ENCODE assay signal across 8 mouse cellular contexts in the genomic region with DNA sequence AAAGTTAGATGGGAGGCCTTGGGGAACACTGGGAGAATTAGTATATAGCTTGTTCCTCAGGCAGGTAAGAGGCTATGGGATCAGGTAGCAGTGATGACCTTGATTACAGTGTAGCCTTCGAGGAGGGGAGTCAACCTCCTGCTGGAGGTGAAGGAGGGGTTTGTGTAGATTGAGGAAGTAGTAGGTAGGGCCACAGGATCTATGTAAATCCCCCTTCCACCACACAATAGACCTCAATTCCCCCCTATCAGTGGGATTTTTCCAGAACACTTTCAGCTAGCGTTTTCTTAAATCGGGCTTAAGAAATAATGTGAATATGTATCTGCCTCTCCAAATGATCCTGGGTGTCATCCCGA. TPM values are rescaled to one million over a fixed set of nuclear protein-coding genes. Genes with fewer than 3 reads are reported as not detected.
A peak's percentile ranks its signal among the peaks of the same experiment; 100 is the strongest.
DNase-seq lines count a peak whose midpoint lies in the region; ATAC-seq and TF ChIP-seq lines count a peak whose summit lies in the region.

No protein-coding gene starts in this region.

- WGBS in lung, adult 2 months, result under 1% methylated on average over 4 of the region's 4 CpGs
- WGBS in embryonic facial prominence, embryonic 14.5 days, result 1% methylated on average over 4 of the region's 4 CpGs
- 0% methylated on average over 4 of the region's 4 CpGs for WGBS in intestine, embryonic 14.5 days
- under 1% methylated on average over 4 of the region's 4 CpGs for WGBS in neural tube, embryonic 12.5 days

- H3K36me3 ChIP-seq in embryonic facial prominence, embryonic 14.5 days (ENCODE audit: control insufficient read depth, insufficient read depth, low read length), result peaks cover 22% of the 10 kb centered on the region
- H3K36me3 ChIP-seq in intestine, embryonic 14.5 days (ENCODE audit: control insufficient read depth, insufficient read depth, low read length), result peaks cover 19% of the 10 kb centered on the region
- H3K36me3 ChIP-seq in neural tube, embryonic 12.5 days, result peaks cover 18% of the 10 kb centered on the region

- H3K4me3 ChIP-seq in lung, adult 2 months (replicated peaks; ENCODE audit: extremely low read depth, low read depth, low read length), result peak overlapping the region; percentile 36
- H3K4me3 ChIP-seq in embryonic facial prominence, embryonic 14.5 days (ENCODE audit: low read depth, low read length), result peak overlapping the region; percentile 68
- peak overlapping the region; percentile 91 for H3K4me3 ChIP-seq in intestine, embryonic 14.5 days (ENCODE audit: low read depth, low read length)
- peak overlapping the region; percentile 40 for H3K4me3 ChIP-seq in neural tube, embryonic 12.5 days

- no peaks in the 10 kb centered on the region for H3K9me3 ChIP-seq in embryonic facial prominence, embryonic 14.5 days (ENCODE audit: control insufficient read depth, low read length)
- no peaks in the 10 kb centered on the region for H3K9me3 ChIP-seq in intestine, embryonic 14.5 days (ENCODE audit: control insufficient read depth, low read length)
- no peaks in the 10 kb centered on the region for H3K9me3 ChIP-seq in neural tube, embryonic 12.5 days

- peak overlapping the region; percentile 58 for H3K4me2 ChIP-seq in embryonic facial prominence, embryonic 14.5 days (ENCODE audit: low read depth, low read length)
- peak overlapping the region; percentile 62 for H3K4me2 ChIP-seq in intestine, embryonic 14.5 days (ENCODE audit: low read length)
- H3K4me2 ChIP-seq in neural tube, embryonic 12.5 days (replicated peaks), result peak overlapping the region; percentile 78

- no peak for TF ChIP-seq CTCF in lung, adult 2 months (IDR thresholded peaks at IDR 0.05; ENCODE audit: insufficient read depth, low read length)

- H3K27ac ChIP-seq in embryonic facial prominence, embryonic 14.5 days (replicated peaks; ENCODE audit: low read depth, low read length), result peak overlapping the region; percentile 89
- H3K27ac ChIP-seq in intestine, embryonic 14.5 days (ENCODE audit: low read depth), result peak overlapping the region; percentile 89
- peak overlapping the region; percentile 79 for H3K27ac ChIP-seq in neural tube, embryonic 12.5 days

- no peak for DNase-seq in lung, adult 2 months
- DNase-seq in lung, adult 18-20 months, result no peak
- no peak for DNase-seq in embryonic facial prominence, embryonic 14.5 days (ENCODE audit: low spot score)
- DNase-seq in intestine, embryonic 14.5 days (ENCODE audit: low spot score), result no peak
- DNase-seq in urinary bladder, postnatal 14 days (ENCODE audit: low spot score), result no peak
- DNase-seq in thymus, postnatal 0 days (ENCODE audit: low spot score), result no peak
- DNase-seq in gastrocnemius, postnatal 25 days, result no peak

- no peak for TF ChIP-seq POLR2A in lung, adult 2 months (IDR thresholded peaks at IDR 0.05; ENCODE audit: borderline replicate concordance, extremely low read depth, low read depth, low read length)

- peak overlapping the region; percentile 66 for H3K9ac ChIP-seq in embryonic facial prominence, embryonic 14.5 days (ENCODE audit: low read depth, low read length)
- H3K9ac ChIP-seq in intestine, embryonic 14.5 days (ENCODE audit: low read length), result peak overlapping the region; percentile 63
- H3K9ac ChIP-seq in neural tube, embryonic 12.5 days, result peak overlapping the region; percentile 62

- peaks cover 9% of the 10 kb centered on the region for H3K4me1 ChIP-seq in lung, adult 2 months (ENCODE audit: control insufficient read depth, insufficient read depth, low read length)
- H3K4me1 ChIP-seq in embryonic facial prominence, embryonic 14.5 days (ENCODE audit: control insufficient read depth, insufficient read depth, low read length), result peaks cover 5% of the 10 kb centered on the region; the same call in 1 of the 2 replicates
- H3K4me1 ChIP-seq in intestine, embryonic 14.5 days (replicated peaks; ENCODE audit: control insufficient read depth, insufficient read depth, low read length), result peaks cover 7% of the 10 kb centered on the region
- peaks cover 16% of the 10 kb centered on the region for H3K4me1 ChIP-seq in neural tube, embryonic 12.5 days

- peak; percentile 9; the same call in 1 of the 2 replicates for ATAC-seq in embryonic facial prominence, embryonic 14.5 days (ENCODE audit: low read depth)
- peak; percentile 48 for ATAC-seq in intestine, embryonic 14.5 days (replicated peaks; ENCODE audit: low FRiP score, low TSS enrichment, low read depth)
- 0 out of 2 replicates have a peak, but pooled peaks have one; percentile 14 for ATAC-seq in neural tube, embryonic 12.5 days (ENCODE audit: low FRiP score, low read depth)

- no peaks in the 10 kb centered on the region for H3K27me3 ChIP-seq in embryonic facial prominence, embryonic 14.5 days (replicated peaks; ENCODE audit: control insufficient read depth, insufficient read depth, low read length)
- no peaks in the 10 kb centered on the region for H3K27me3 ChIP-seq in intestine, embryonic 14.5 days (replicated peaks; ENCODE audit: control insufficient read depth, insufficient read depth, low read length)
- no peaks in the 10 kb centered on the region for H3K27me3 ChIP-seq in neural tube, embryonic 12.5 days (replicated peaks)

RNA-seq across cellular contexts. Expression of gene Bsdc1, which starts 0.6 kb away (rescaled TPM):
- 18.9 and 28.4 TPM in 2 replicates for polyA plus RNA-seq in lung, adult 2 months (2012; rRNA removed)
- 27.7 and 29.0 TPM in 2 replicates for polyA plus RNA-seq in embryonic facial prominence, embryonic 14.5 days (2014; fragmentation: Nextera tagmentation; extraction: Ambion mirVana)
- 21.8 and 24.6 TPM in 2 replicates for polyA plus RNA-seq in intestine, embryonic 14.5 days (2014; fragmentation: Nextera tagmentation; extraction: Ambion mirVana)
- polyA plus RNA-seq in neural tube, embryonic 12.5 days (2016; fragmentation: Nextera tagmentation; extraction: Ambion mirVana), result 31.9 and 33.1 TPM in 2 replicates
- 18.4 and 19.1 TPM in 2 replicates for polyA plus RNA-seq in thymus, postnatal 0 days (2015; fragmentation: Nextera tagmentation; extraction: Ambion mirVana)
- 10 to 100 TPM; 25.6 to 26.9 TPM for total RNA-seq in gastrocnemius, postnatal 25 days (2021)

RNA-seq across cellular contexts. Expression of gene Zbtb8b, which starts 20.2 kb away (rescaled TPM):
- polyA plus RNA-seq in lung, adult 2 months (2012; rRNA removed), result 0.12 and 0.14 TPM in 2 replicates
- 1.3 TPM in 2 replicates for polyA plus RNA-seq in embryonic facial prominence, embryonic 14.5 days (2014; fragmentation: Nextera tagmentation; extraction: Ambion mirVana)
- 1.7 TPM in 2 replicates for polyA plus RNA-seq in intestine, embryonic 14.5 days (2014; fragmentation: Nextera tagmentation; extraction: Ambion mirVana)
- 4.9 and 5.0 TPM in 2 replicates for polyA plus RNA-seq in neural tube, embryonic 12.5 days (2016; fragmentation: Nextera tagmentation; extraction: Ambion mirVana)
- 1.7 and 1.8 TPM in 2 replicates for polyA plus RNA-seq in thymus, postnatal 0 days (2015; fragmentation: Nextera tagmentation; extraction: Ambion mirVana)
- total RNA-seq in gastrocnemius, postnatal 25 days (2021), result not detected

RNA-seq across cellular contexts. Expression of gene Tssk3, which starts 30.0 kb away (rescaled TPM):
- polyA plus RNA-seq in lung, adult 2 months (2012; rRNA removed), result 0.12 TPM in 1 of 2 replicates, not detected in the other
- polyA plus RNA-seq in embryonic facial prominence, embryonic 14.5 days (2014; fragmentation: Nextera tagmentation; extraction: Ambion mirVana), result not detected in 2 replicates
- polyA plus RNA-seq in intestine, embryonic 14.5 days (2014; fragmentation: Nextera tagmentation; extraction: Ambion mirVana), result not detected in 2 replicates
- not detected in 2 replicates for polyA plus RNA-seq in neural tube, embryonic 12.5 days (2016; fragmentation: Nextera tagmentation; extraction: Ambion mirVana)
- polyA plus RNA-seq in thymus, postnatal 0 days (2015; fragmentation: Nextera tagmentation; extraction: Ambion mirVana), result 0.09 TPM in 1 of 2 replicates, not detected in the other
- total RNA-seq in gastrocnemius, postnatal 25 days (2021), result not detected

RNA-seq across cellular contexts. Expression of gene Fam229a, which starts 30.2 kb away (rescaled TPM):
- 0.80 and 1.1 TPM in 2 replicates for polyA plus RNA-seq in lung, adult 2 months (2012; rRNA removed)
- not detected in 2 replicates for polyA plus RNA-seq in embryonic facial prominence, embryonic 14.5 days (2014; fragmentation: Nextera tagmentation; extraction: Ambion mirVana)
- polyA plus RNA-seq in intestine, embryonic 14.5 days (2014; fragmentation: Nextera tagmentation; extraction: Ambion mirVana), result 0.47 TPM in 1 of 2 replicates, not detected in the other
- polyA plus RNA-seq in neural tube, embryonic 12.5 days (2016; fragmentation: Nextera tagmentation; extraction: Ambion mirVana), result not detected in 2 replicates
- polyA plus RNA-seq in thymus, postnatal 0 days (2015; fragmentation: Nextera tagmentation; extraction: Ambion mirVana), result 0.62 TPM in 1 of 2 replicates, not detected in the other
- not detected for total RNA-seq in gastrocnemius, postnatal 25 days (2021)

RNA-seq across cellular contexts. Expression of gene Marcksl1, which starts 52.6 kb away (rescaled TPM):
- polyA plus RNA-seq in lung, adult 2 months (2012; rRNA removed), result 16.6 and 18.6 TPM in 2 replicates
- 488 and 603 TPM in 2 replicates for polyA plus RNA-seq in embryonic facial prominence, embryonic 14.5 days (2014; fragmentation: Nextera tagmentation; extraction: Ambion mirVana)
- 595 and 619 TPM in 2 replicates for polyA plus RNA-seq in intestine, embryonic 14.5 days (2014; fragmentation: Nextera tagmentation; extraction: Ambion mirVana)
- 2,122 and 2,278 TPM in 2 replicates for polyA plus RNA-seq in neural tube, embryonic 12.5 days (2016; fragmentation: Nextera tagmentation; extraction: Ambion mirVana)
- 382 and 399 TPM in 2 replicates for polyA plus RNA-seq in thymus, postnatal 0 days (2015; fragmentation: Nextera tagmentation; extraction: Ambion mirVana)
- total RNA-seq in gastrocnemius, postnatal 25 days (2021), result 1 to 10 TPM; 1.6 to 2.8 TPM

Comparison
In these comparisons a context has a peak if more than half of its experiments do, and no peak if none do; other contexts are left out.
1. H3K4me3 ChIP-seq: peak in every context shown above with its lines; median percentile 91 in intestine, embryonic 14.5 days; 68 in embryonic facial prominence, embryonic 14.5 days; 40 in neural tube, embryonic 12.5 days; 36 in lung, adult 2 months.